Mouse (Mus musculus) olfactory bulb, adult 2 months (tissue): ENCODE measurements at regions not wholly inside any gene's neighbourhood (a gene's known extent, or its start where the extent isn't known, plus 50 kb on each side); places are given as distances from the start of the nearest gene placed in this dataset.

Experiments
- H3K27ac ChIP-seq: fragments of 200-500 bp; 2 replicates; pipeline ENCODE4 v1.5.1; 2012; ENCODE audit warnings: low read depth, low read length; ENCODE audit not compliant: insufficient read depth
- H3K4me1 ChIP-seq: fragments of 200-500 bp; 2 replicates; pipeline ENCODE4 v1.6.1; 2012; ENCODE audit warnings: low read length; ENCODE audit not compliant: control insufficient read depth, insufficient read depth
- H3K4me3 ChIP-seq: fragments of 200-500 bp; 2 replicates; pipeline ENCODE4 v1.5.1; 2012; ENCODE audit warnings: mild to moderate bottlenecking, low read depth, low read length, moderate library complexity; ENCODE audit not compliant: insufficient read depth
- CTCF ChIP-seq: fragments of 200-500 bp; IDR thresholded peaks from 2 replicates; pipeline ENCODE4 v1.5.1; 2012; ENCODE audit warnings: low read depth, mild to moderate bottlenecking, low read length, moderate library complexity; ENCODE audit not compliant: insufficient read depth
- POLR2A ChIP-seq: fragments of 200-500 bp; IDR thresholded peaks from 2 replicates; pipeline ENCODE4 v1.6.1; 2012; ENCODE audit warnings: mild to moderate bottlenecking, low read depth, low read length, moderate library complexity; ENCODE audit not compliant: insufficient read depth
- WGBS: fragments of 180-500 bp; shearing (Covaris S2); methylation state at CpG from one replicate; pipeline ENCODE4 v1.1.7; 2018; 5-methylcytosine and 5-hydroxymethylcytosine counted together

- no peak overlapping the region for H3K4me3 ChIP-seq
- WGBS = 78% methylated on average over 2 of the region's 2 CpGs
- H3K4me1 ChIP-seq = no peaks in the 10 kb centered on the region
- no peak overlapping the region for H3K27ac ChIP-seq
- TF ChIP-seq CTCF (no peak), POLR2A (no peak)
Observed at GRCm38 (mm10) chr16:55168433-55168832, 129.4 kb downstream of the Zpld1 start.

- TF ChIP-seq CTCF = no peak
- TF ChIP-seq POLR2A = no peak
- 40% methylated on average over 8 of the region's 8 CpGs for WGBS
- Histone ChIP-seq H3K27ac (no peak overlapping the region), H3K4me3 (no peak overlapping the region), H3K4me1 (no peaks in the 10 kb centered on the region)
Observed at GRCm38 (mm10) chr16:55166181-55166848, 131.5 kb downstream of the Zpld1 start.

GRCm38 (mm10) chr16:55162926-55163325 lies 134.9 kb downstream of the Zpld1 start:
- 85% methylated on average over 6 of the region's 6 CpGs for WGBS
- Histone ChIP-seq H3K27ac (no peak overlapping the region), H3K4me3 (no peak overlapping the region), H3K4me1 (no peaks in the 10 kb centered on the region)
- no peak for TF ChIP-seq CTCF

- 48% methylated on average over 4 of the region's 4 CpGs for WGBS
- no peak overlapping the region for H3K27ac ChIP-seq
- H3K4me1 ChIP-seq = no peaks in the 10 kb centered on the region
- H3K4me3 ChIP-seq = no peak overlapping the region
- no peak for TF ChIP-seq CTCF
- TF ChIP-seq POLR2A = no peak
Observed at GRCm38 (mm10) chr16:55151726-55152125, 146.1 kb downstream of the Zpld1 start.

- Histone ChIP-seq H3K4me1 (no peaks in the 10 kb centered on the region), H3K27ac (no peak overlapping the region), H3K4me3 (no peak overlapping the region)
- TF ChIP-seq POLR2A (no peak), CTCF (no peak)
- 54% methylated on average over 6 of the region's 6 CpGs for WGBS
Observed at GRCm38 (mm10) chr16:55142431-55143173, 155.2 kb downstream of the Zpld1 start.

GRCm38 (mm10) chr16:55134961-55135360 lies 162.8 kb downstream of the Zpld1 start:
- Histone ChIP-seq H3K4me3 (no peak overlapping the region), H3K27ac (no peak overlapping the region), H3K4me1 (no peaks in the 10 kb centered on the region)
- no peak for TF ChIP-seq CTCF

- TF ChIP-seq POLR2A (no peak), CTCF (no peak)
- Histone ChIP-seq H3K27ac (no peak overlapping the region), H3K4me1 (no peaks in the 10 kb centered on the region), H3K4me3 (no peak overlapping the region)
- WGBS = 69% methylated on average over 1 of the region's 1 CpGs
Observed at GRCm38 (mm10) chr16:55097651-55098050, 200.1 kb downstream of the Zpld1 start.

GRCm38 (mm10) chr16:55087461-55087860 lies 210.3 kb downstream of the Zpld1 start:
- 91% methylated on average over 1 of the region's 1 CpGs for WGBS
- no peaks in the 10 kb centered on the region for H3K4me1 ChIP-seq
- H3K4me3 ChIP-seq = no peak overlapping the region
- TF ChIP-seq CTCF = no peak
- TF ChIP-seq POLR2A = no peak
- H3K27ac ChIP-seq = no peak overlapping the region

GRCm38 (mm10) chr16:55076172-55076571 lies 221.6 kb downstream of the Zpld1 start:
- WGBS = 78% methylated on average over 1 of the region's 1 CpGs
- Histone ChIP-seq H3K4me1 (no peaks in the 10 kb centered on the region), H3K4me3 (no peak overlapping the region), H3K27ac (no peak overlapping the region)
- no peak for TF ChIP-seq CTCF
- no peak for TF ChIP-seq POLR2A
